Mouse (Mus musculus) intestine, embryonic 14.5 days (tissue): ENCODE data around the gene BC005537. TPM values are rescaled to one million over a fixed set of nuclear protein-coding genes. Genes with fewer than 3 reads are reported as not detected.

ENCODE experiments used
- ATAC-seq: fragments of 200-750 bp; cut with Nextera tagmentation; replicated peaks from 2 replicates; pipeline ENCODE4 v1.8.0; 2017; ENCODE audit warnings: low read depth, moderate number of reproducible peaks, moderate TSS enrichment, moderate library complexity; ENCODE audit not compliant: low FRiP score, low TSS enrichment
- DNase-seq: peaks from one replicate; pipeline ENCODE4 v3.0.0-alpha.2; 2018; ENCODE audit warnings: low spot score
- H3K27ac ChIP-seq: fragments of 300-500 bp; sonication (generic); 2 replicates; pipeline ENCODE4 v1.5.1; 2014; ENCODE audit warnings: low read depth, mild to moderate bottlenecking, control low read depth
- H3K27me3 ChIP-seq: fragments of 300-500 bp; sonication (generic); replicated peaks from 2 replicates; pipeline ENCODE4 v1.6.1; 2014; ENCODE audit warnings: low read length, control low read depth; ENCODE audit not compliant: control insufficient read depth, insufficient read depth
- H3K36me3 ChIP-seq: fragments of 300-500 bp; sonication (generic); 2 replicates; pipeline ENCODE4 v1.6.1; 2014; ENCODE audit warnings: low read length, control low read depth; ENCODE audit not compliant: control insufficient read depth, insufficient read depth
- H3K4me1 ChIP-seq: fragments of 300-500 bp; sonication (generic); replicated peaks from 2 replicates; pipeline ENCODE4 v1.6.1; 2014; ENCODE audit warnings: low read length, control low read depth, mixed read lengths; ENCODE audit not compliant: control insufficient read depth, insufficient read depth
- H3K4me2 ChIP-seq: fragments of 300-500 bp; sonication (generic); 2 replicates; pipeline ENCODE4 v1.6.1; 2014; ENCODE audit warnings: low read length
- H3K4me3 ChIP-seq: fragments of 300-500 bp; sonication (generic); 2 replicates; pipeline ENCODE4 v1.5.1; 2014; ENCODE audit warnings: low read depth, low read length, control low read depth, mixed read lengths
- H3K9ac ChIP-seq: fragments of 300-500 bp; sonication (generic); 2 replicates; pipeline ENCODE4 v1.6.1; 2014; ENCODE audit warnings: mild to moderate bottlenecking, low read length
- H3K9me3 ChIP-seq: fragments of 300-500 bp; sonication (generic); 2 replicates; pipeline ENCODE4 v1.6.1; 2016; ENCODE audit warnings: low read length, control low read depth; ENCODE audit not compliant: control insufficient read depth
- WGBS: fragments of 180-500 bp; shearing (Covaris S2); extraction: QIAGEN DNeasy Blood & Tissue Kit; methylation state at CpG from one replicate; pipeline ENCODE4 v1.1.7; 2014; 5-methylcytosine and 5-hydroxymethylcytosine counted together
- polyA plus RNA-seq: library from polyadenylated mRNA; unstranded; fragments of >200 nt; fragmentation: Nextera tagmentation; extraction: Ambion mirVana; gene quantifications from 2 replicates; pipeline ENCODE4 v1.2.1, GENCODE M21; 2014

Gene BC005537
- polyA plus RNA-seq: 25.6 and 27.0 TPM in 2 replicates

- Histone ChIP-seq H3K27ac (peak within 1 kb of the TSS; percentile 99), H3K27me3 (no peaks in the 10 kb centered on the region), H3K4me3 (peak within 1 kb of the TSS; percentile 90), H3K9ac (peak within 1 kb of the TSS; percentile 94), H3K9me3 (no peaks in the 10 kb centered on the region), H3K4me2 (peak within 1 kb of the TSS; percentile 98), H3K36me3 (peaks cover 18% of the 10 kb centered on the region), H3K4me1 (peaks cover 19% of the 10 kb centered on the region)
- under 1% methylated on average over 55 of the region's 74 CpGs for WGBS
- no peak for DNase-seq
- ATAC-seq: peak; percentile 54
These were observed at the start of gene BC005537 for GRCm38 (mm10) chr13:24801308-24801921. TSS of gene BC005537 (plus strand) at chr13:24801657.

- Histone ChIP-seq H3K4me3 (no peak overlapping the region), H3K27me3 (no peaks in the 10 kb centered on the region), H3K9ac (no peak overlapping the region), H3K36me3 (peaks cover 75% of the 10 kb centered on the region), H3K9me3 (no peaks in the 10 kb centered on the region), H3K4me2 (no peak overlapping the region), H3K27ac (no peak overlapping the region), H3K4me1 (peaks cover 9% of the 10 kb centered on the region; the same call in 1 of the 2 replicates)
- no peak for DNase-seq
- ATAC-seq: no peak
- 94% methylated on average over 3 of the region's 3 CpGs for WGBS
These were observed 44.7 kb upstream of the BC005537 start for GRCm38 (mm10) chr13:24756756-24757155.

- Histone ChIP-seq H3K27me3 (no peaks in the 10 kb centered on the region), H3K9me3 (no peaks in the 10 kb centered on the region), H3K9ac (no peak overlapping the region), H3K4me1 (peaks cover 9% of the 10 kb centered on the region; the same call in 1 of the 2 replicates), H3K4me2 (no peak overlapping the region), H3K4me3 (no peak overlapping the region), H3K36me3 (peaks cover 63% of the 10 kb centered on the region), H3K27ac (no peak overlapping the region)
- WGBS: 81% methylated on average over 12 of the region's 12 CpGs
- ATAC-seq: no peak
- DNase-seq: no peak
These were observed 43.5 kb upstream of the BC005537 start for GRCm38 (mm10) chr13:24757820-24758564.

DNA sequence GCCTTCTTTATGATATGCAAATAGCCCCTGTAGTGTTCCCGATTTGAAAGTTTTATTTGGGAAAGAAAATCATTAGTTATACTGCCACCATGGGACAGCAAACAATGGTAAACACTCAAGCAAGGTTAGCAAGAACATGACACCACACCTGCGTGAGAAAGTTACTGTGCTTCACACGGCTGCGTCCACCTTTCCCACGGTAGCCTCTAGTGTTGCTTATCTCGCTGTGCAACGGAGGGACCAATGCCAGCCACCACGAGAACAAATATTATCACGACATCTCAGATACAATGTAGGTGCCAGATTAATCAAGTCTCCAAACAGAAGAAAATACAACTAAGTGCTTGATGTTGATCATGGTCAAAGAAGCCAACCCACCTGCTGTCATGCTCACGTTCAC, 42.0 kb upstream of the BC005537 start:
- no peak for DNase-seq
- peaks cover 9% of the 10 kb centered on the region; the same call in 1 of the 2 replicates for H3K4me1 ChIP-seq
- 84% methylated on average over 10 of the region's 10 CpGs for WGBS
- no peak for ATAC-seq
- no peaks in the 10 kb centered on the region for H3K9me3 ChIP-seq
- no peak overlapping the region for H3K27ac ChIP-seq
- peaks cover 50% of the 10 kb centered on the region for H3K36me3 ChIP-seq
- no peak overlapping the region for H3K4me3 ChIP-seq
- H3K27me3 ChIP-seq: no peaks in the 10 kb centered on the region
- H3K9ac ChIP-seq: no peak overlapping the region
- no peak overlapping the region for H3K4me2 ChIP-seq

- H3K9me3 ChIP-seq: no peaks in the 10 kb centered on the region
- H3K9ac ChIP-seq: peak overlapping the region; percentile 80
- H3K27ac ChIP-seq: no peak overlapping the region
- peak overlapping the region; percentile 67 for H3K4me3 ChIP-seq
- peaks cover 9% of the 10 kb centered on the region; the same call in 1 of the 2 replicates for H3K4me1 ChIP-seq
- DNase-seq: no peak
- 71% methylated on average over 5 of the region's 5 CpGs for WGBS
- ATAC-seq: no peak
- H3K4me2 ChIP-seq: peak overlapping the region; percentile 64
- no peaks in the 10 kb centered on the region for H3K27me3 ChIP-seq
- H3K36me3 ChIP-seq: peaks cover 40% of the 10 kb centered on the region
These were observed 41.0 kb upstream of the BC005537 start for GRCm38 (mm10) chr13:24760351-24760870.

GRCm38 (mm10) chr13:24761083-24761402, 40.4 kb upstream of the BC005537 start:
- Histone ChIP-seq H3K4me2 (peak overlapping the region; percentile 64), H3K27me3 (no peaks in the 10 kb centered on the region), H3K27ac (peak overlapping the region; percentile 90), H3K4me3 (peak overlapping the region; percentile 67), H3K9ac (peak overlapping the region; percentile 80), H3K36me3 (peaks cover 34% of the 10 kb centered on the region), H3K9me3 (no peaks in the 10 kb centered on the region), H3K4me1 (peaks cover 9% of the 10 kb centered on the region; the same call in 1 of the 2 replicates)
- DNase-seq (no peak), ATAC-seq (no peak; the same call in 1 of the 2 replicates)
- WGBS: 2% methylated on average over 10 of the region's 10 CpGs

DNA sequence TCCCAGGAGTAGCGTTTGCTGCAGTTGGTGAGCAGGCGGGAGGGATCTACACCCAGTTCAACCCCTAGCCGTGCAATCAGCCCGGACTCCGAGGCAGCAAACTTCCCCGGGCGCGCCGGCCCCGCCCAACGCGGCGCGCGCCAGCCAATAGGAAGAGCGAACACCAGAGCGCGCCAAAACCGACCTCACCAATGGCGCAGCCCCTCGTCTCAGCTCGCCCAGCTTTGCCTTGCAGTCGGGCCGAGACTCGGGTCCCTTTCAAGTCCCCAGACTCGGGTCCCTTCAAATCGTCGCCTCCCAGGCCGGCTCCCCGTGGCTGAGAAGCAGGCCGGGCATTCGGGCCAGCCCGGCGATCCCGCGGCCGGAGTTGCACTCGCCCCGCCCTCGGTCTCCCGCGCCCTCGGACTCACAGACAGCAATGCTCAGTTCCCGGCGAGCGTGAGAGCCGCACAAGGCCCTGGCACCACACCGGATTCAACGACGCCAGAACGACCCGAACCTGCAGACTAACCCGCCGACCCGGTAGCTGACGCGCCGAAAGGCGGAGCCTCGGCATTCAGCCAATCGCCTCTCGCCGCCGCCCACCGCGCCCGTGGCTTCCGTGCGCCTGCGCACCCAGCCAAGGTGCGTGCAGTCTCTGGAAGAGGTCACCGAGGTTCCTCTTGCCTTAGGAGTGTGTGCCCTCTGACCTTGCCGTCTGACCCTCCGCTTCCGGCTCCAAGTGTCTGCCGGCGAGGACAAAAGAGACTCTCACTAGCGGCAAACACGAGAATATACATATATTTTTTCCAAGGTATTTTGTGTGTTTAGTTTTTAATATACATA, 39.8 kb upstream of the BC005537 start, which contains the start of gene Gmnn:
Gene Gmnn, minus strand, starts transcription at position 521 of the 825 bp plus-strand sequence.
- Histone ChIP-seq H3K9ac (peak within 1 kb of the TSS; percentile 80), H3K27ac (peak within 1 kb of the TSS; percentile 90), H3K36me3 (peaks cover 28% of the 10 kb centered on the region), H3K4me2 (peak within 1 kb of the TSS; percentile 64), H3K9me3 (no peaks in the 10 kb centered on the region), H3K4me1 (peaks cover 9% of the 10 kb centered on the region; the same call in 1 of the 2 replicates), H3K4me3 (peak within 1 kb of the TSS; percentile 67), H3K27me3 (no peaks in the 10 kb centered on the region)
- ATAC-seq (peak; percentile 97), DNase-seq (peak; percentile 94)
- under 1% methylated on average over 71 of the region's 79 CpGs for WGBS

DNA sequence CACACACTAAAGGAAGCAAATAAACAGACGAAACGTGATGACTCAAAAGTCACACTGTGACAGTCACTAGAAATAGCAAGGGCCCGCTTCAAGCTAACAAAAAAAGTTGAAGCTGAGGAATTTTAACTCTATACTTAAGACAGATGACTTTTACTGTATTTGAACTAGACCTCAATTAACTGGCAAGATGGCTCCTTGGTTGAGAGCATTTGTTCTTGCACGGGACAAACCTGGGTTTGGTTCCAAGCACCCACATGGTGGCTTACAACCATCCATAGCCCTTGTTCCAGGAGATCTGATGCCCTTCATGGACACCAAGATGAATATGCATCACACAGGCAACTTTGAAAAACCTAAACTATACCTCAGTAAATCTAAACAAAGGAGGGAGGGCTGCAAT, 39.2 kb upstream of the BC005537 start:
- H3K4me2 ChIP-seq: peak overlapping the region; percentile 64
- no peak; the same call in 1 of the 2 replicates for ATAC-seq
- H3K27ac ChIP-seq: no peak overlapping the region
- H3K9ac ChIP-seq: peak overlapping the region; percentile 80
- no peaks in the 10 kb centered on the region for H3K27me3 ChIP-seq
- H3K9me3 ChIP-seq: no peaks in the 10 kb centered on the region
- H3K4me3 ChIP-seq: peak overlapping the region; percentile 67
- peaks cover 9% of the 10 kb centered on the region; the same call in 1 of the 2 replicates for H3K4me1 ChIP-seq
- peaks cover 22% of the 10 kb centered on the region for H3K36me3 ChIP-seq
- DNase-seq: no peak
- WGBS: 32% methylated on average over 4 of the region's 4 CpGs
